Comparison of ENCODE assay signal across 17 mouse cellular contexts in genomic region chr17:91368156-91368555, GRCm38 (mm10).
"Had no signal": no experiment of that assay in that cellular context is flagged by ENCODE, and none has a peak within 500 bp of the region (broad histone marks: within the 10 kb centered on the region; RNA-seq: fewer than 3 reads in every experiment).

No protein-coding gene starts in this region.

- H3K9ac ChIP-seq: lung, embryonic 14.5 days; midbrain, embryonic 12.5 days; neural tube, embryonic 12.5 days had no signal

- H3K4me1 ChIP-seq: midbrain, embryonic 10.5 days; midbrain, embryonic 12.5 days; neural tube, embryonic 12.5 days had no signal

- H3K9me3 ChIP-seq: midbrain, embryonic 10.5 days; midbrain, embryonic 12.5 days; neural tube, embryonic 12.5 days had no signal

- H3K36me3 ChIP-seq: midbrain, embryonic 10.5 days; midbrain, embryonic 12.5 days; neural tube, embryonic 12.5 days had no signal

- H3K4me2 ChIP-seq: lung, embryonic 14.5 days; midbrain, embryonic 12.5 days; neural tube, embryonic 12.5 days had no signal

- H3K4me3 ChIP-seq: midbrain, embryonic 10.5 days; midbrain, embryonic 12.5 days; neural tube, embryonic 12.5 days had no signal

- H3K27me3 ChIP-seq: midbrain, embryonic 12.5 days; neural tube, embryonic 12.5 days had no signal

- ATAC-seq: midbrain, embryonic 16.5 days had no signal

- DNase-seq: lung, adult 18-20 months; lung, embryonic 14.5 days; lung, postnatal 10 days; lung, postnatal 4 days; midbrain, embryonic 14.5 days; retina, postnatal 1 day; right cerebral cortex, adult 18-20 months; right cerebral cortex, postnatal 25 days; right cerebral cortex, postnatal 4 days; spleen, adult 18-20 months; thymus, adult 18-20 months; thymus, postnatal 14 days; thymus, postnatal 36 days had no signal

- H3K27ac ChIP-seq: midbrain, embryonic 10.5 days; midbrain, embryonic 12.5 days; neural tube, embryonic 12.5 days had no signal
